Mouse (Mus musculus): ENCODE measurements around the gene Vmn2r8.
"Not testable (repeated sequence)": the region's sequence is repeated elsewhere in the genome, so short reads cannot be mapped to it uniquely, and the experiment has no call there.

DNA sequence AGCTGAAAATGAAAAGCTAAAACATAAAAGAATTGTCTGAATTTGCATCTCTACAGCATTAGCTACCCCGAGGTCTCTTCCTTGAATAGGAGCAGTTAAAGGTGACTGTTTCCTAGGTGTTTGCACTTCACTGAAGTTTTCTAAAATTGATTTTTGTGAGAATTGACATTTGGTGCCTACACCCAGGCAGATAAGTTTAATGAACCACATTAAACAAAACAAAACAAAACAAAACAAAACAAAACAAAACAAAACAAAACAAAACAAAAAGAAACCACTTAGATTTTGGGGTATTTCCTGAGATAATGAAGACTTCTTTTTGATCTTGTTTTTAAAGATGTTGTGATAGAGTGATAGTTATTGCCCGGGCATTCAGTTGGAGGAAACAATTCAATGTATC, 13.4 kb downstream of the Vmn2r8 start, which contains the start of gene Tmed11:
- not testable (repeated sequence) for TF ChIP-seq POLR2A (IDR thresholded peaks at IDR 0.05; ENCODE audit: insufficient read depth, low read depth, low read length); CTCF (IDR thresholded peaks at IDR 0.05); EP300 (IDR thresholded peaks at IDR 0.05; ENCODE audit: insufficient read depth, low read depth, low read length)
